Mouse (Mus musculus) heart, postnatal 0 days (tissue): ENCODE results near the gene Klhl25.

Experiments used
- CTCF ChIP-seq: IDR thresholded peaks from 2 replicates; pipeline ENCODE4 v1.5.1; 2016; ENCODE audit warnings: antibody characterized with exemption, control low read depth, low read depth
- EP300 ChIP-seq: IDR thresholded peaks from 2 replicates; pipeline ENCODE4 v1.6.1; 2016; ENCODE audit warnings: antibody characterized with exemption, low read depth

DNA sequence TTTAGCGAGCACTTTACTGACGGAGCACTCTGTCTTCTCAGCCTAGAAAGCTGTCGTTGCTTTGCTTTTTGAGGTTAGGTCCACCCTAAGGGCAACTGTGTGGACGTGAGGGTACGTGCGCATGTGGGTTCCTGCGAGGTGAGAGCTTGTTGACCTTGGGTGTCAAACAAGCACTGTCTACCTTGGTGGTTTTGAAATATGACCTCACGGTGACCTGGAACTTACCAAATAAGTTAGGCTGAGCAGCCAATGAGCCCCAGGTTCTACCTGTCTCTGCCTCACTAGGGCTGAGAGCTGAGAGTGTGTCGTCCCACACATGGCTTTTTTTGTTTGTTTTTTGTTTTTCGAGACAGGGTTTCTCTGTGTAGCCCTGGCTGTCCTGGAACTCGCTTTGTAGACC, 8.1 kb downstream of the Klhl25 start:
- TF ChIP-seq EP300, result no peak
- TF ChIP-seq CTCF, result no peak
